Mouse (Mus musculus) forebrain, embryonic 15.5 days (tissue): ENCODE results near the gene Adcy10. TPM values are rescaled to one million over a fixed set of nuclear protein-coding genes. Genes with fewer than 3 reads are reported as not detected.

ENCODE experiments used
- ATAC-seq: fragments of 200-750 bp; cut with Nextera tagmentation; replicated peaks from 2 replicates; pipeline ENCODE4 v1.8.0; 2017; ENCODE audit warnings: mild to moderate bottlenecking, moderate TSS enrichment, moderate library complexity
- H3K27ac ChIP-seq: fragments of 300-500 bp; sonication (generic); replicated peaks from 2 replicates; pipeline ENCODE4 v1.5.1; 2015; ENCODE audit warnings: mild to moderate bottlenecking, inconsistent platforms
- H3K27me3 ChIP-seq: fragments of 300-500 bp; sonication (generic); 2 replicates; pipeline ENCODE4 v1.6.1; 2015; ENCODE audit warnings: inconsistent platforms
- H3K36me3 ChIP-seq: fragments of 300-500 bp; sonication (generic); 2 replicates; pipeline ENCODE4 v1.6.1; 2015; ENCODE audit warnings: mild to moderate bottlenecking, inconsistent platforms
- H3K4me1 ChIP-seq: fragments of 300-500 bp; sonication (generic); 2 replicates; pipeline ENCODE4 v1.6.1; 2015; ENCODE audit warnings: inconsistent platforms
- H3K4me2 ChIP-seq: fragments of 300-500 bp; sonication (generic); replicated peaks from 2 replicates; pipeline ENCODE4 v1.6.1; 2015; ENCODE audit warnings: mild to moderate bottlenecking, inconsistent platforms
- H3K4me3 ChIP-seq: fragments of 300-500 bp; sonication (generic); 2 replicates; pipeline ENCODE4 v1.5.1; 2015; ENCODE audit warnings: mild to moderate bottlenecking, inconsistent platforms
- H3K9ac ChIP-seq: fragments of 300-500 bp; sonication (generic); replicated peaks from 2 replicates; pipeline ENCODE4 v1.6.1; 2015; ENCODE audit warnings: mild to moderate bottlenecking, inconsistent platforms
- H3K9me3 ChIP-seq: fragments of 300-500 bp; sonication (generic); 2 replicates; pipeline ENCODE4 v1.6.1; 2016; ENCODE audit warnings: inconsistent platforms
- WGBS: fragments of 180-500 bp; shearing (Covaris S2); methylation state at CpG from one replicate; pipeline ENCODE4 v1.1.7; 2015; ENCODE audit warnings: mixed read lengths; 5-methylcytosine and 5-hydroxymethylcytosine counted together
- polyA plus RNA-seq: library from polyadenylated mRNA; unstranded; fragments of >200 nt; fragmentation: Nextera tagmentation; extraction: Ambion mirVana; gene quantifications from 2 replicates; pipeline ENCODE4 v1.2.1, GENCODE M21; 2015

Gene Adcy10
- polyA plus RNA-seq, 1 experiment from 2014 or later = 0.20 TPM

- Histone ChIP-seq H3K4me3 (no peak overlapping the region), H3K27ac (no peak overlapping the region), H3K4me2 (no peak overlapping the region), H3K4me1 (no peaks in the 10 kb centered on the region), H3K9me3 (no peaks in the 10 kb centered on the region), H3K36me3 (no peaks in the 10 kb centered on the region), H3K27me3 (no peaks in the 10 kb centered on the region), H3K9ac (no peak overlapping the region)
- ATAC-seq = no peak
These were observed 16.0 kb upstream of the Adcy10 start for GRCm38 (mm10) chr1:165468971-165469370.

GRCm38 (mm10) chr1:165469717-165470116, 15.3 kb upstream of the Adcy10 start:
- no peak overlapping the region for H3K4me2 ChIP-seq
- no peaks in the 10 kb centered on the region for H3K9me3 ChIP-seq
- no peak for ATAC-seq
- no peaks in the 10 kb centered on the region for H3K27me3 ChIP-seq
- H3K4me1 ChIP-seq = no peaks in the 10 kb centered on the region
- no peak overlapping the region for H3K4me3 ChIP-seq
- no peak overlapping the region for H3K9ac ChIP-seq
- no peaks in the 10 kb centered on the region for H3K36me3 ChIP-seq
- H3K27ac ChIP-seq = no peak overlapping the region

GRCm38 (mm10) chr1:165471490-165471889, 13.5 kb upstream of the Adcy10 start:
- Histone ChIP-seq H3K27me3 (no peaks in the 10 kb centered on the region), H3K4me1 (no peaks in the 10 kb centered on the region), H3K27ac (no peak overlapping the region), H3K9ac (no peak overlapping the region), H3K36me3 (no peaks in the 10 kb centered on the region), H3K9me3 (no peaks in the 10 kb centered on the region), H3K4me2 (no peak overlapping the region), H3K4me3 (no peak overlapping the region)
- no peak for ATAC-seq
- 79% methylated on average over 1 of the region's 1 CpGs for whole genome bisulfite sequencing

DNA sequence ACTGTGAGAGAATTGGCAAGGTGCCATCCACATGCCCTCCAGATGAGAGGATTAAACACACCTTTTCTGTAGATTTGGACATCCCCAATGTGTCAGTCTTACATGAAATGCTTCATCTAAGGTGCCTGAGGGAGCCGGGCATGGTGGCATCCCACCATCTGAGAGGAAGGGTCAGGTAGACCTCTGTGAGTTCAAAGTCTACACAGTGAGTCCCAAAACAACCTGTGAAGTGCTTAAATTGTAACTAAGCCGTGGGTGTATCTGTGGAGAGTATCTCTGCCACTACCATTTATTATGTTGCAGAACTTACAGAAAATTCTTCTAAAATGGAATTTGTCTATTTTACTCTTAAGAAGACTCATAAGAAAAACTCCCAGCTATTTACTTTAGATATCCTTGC, 1.1 kb downstream of the Adcy10 start:
- peaks cover 10% of the 10 kb centered on the region; the same call in 1 of the 2 replicates for H3K36me3 ChIP-seq
- H3K27me3 ChIP-seq = no peaks in the 10 kb centered on the region
- no peak overlapping the region for H3K4me2 ChIP-seq
- H3K4me1 ChIP-seq = no peaks in the 10 kb centered on the region
- H3K4me3 ChIP-seq = no peak overlapping the region
- ATAC-seq = no peak
- H3K9ac ChIP-seq = no peak overlapping the region
- no peaks in the 10 kb centered on the region for H3K9me3 ChIP-seq
- H3K27ac ChIP-seq = no peak overlapping the region
- 84% methylated on average over 2 of the region's 2 CpGs for WGBS

GRCm38 (mm10) chr1:165489197-165489596, 4.2 kb downstream of the Adcy10 start:
- Histone ChIP-seq H3K4me1 (no peaks in the 10 kb centered on the region), H3K9me3 (no peaks in the 10 kb centered on the region), H3K9ac (no peak overlapping the region), H3K4me3 (no peak overlapping the region), H3K27ac (no peak overlapping the region), H3K27me3 (no peaks in the 10 kb centered on the region), H3K4me2 (no peak overlapping the region), H3K36me3 (0 out of 2 replicates have a peak, but pooled peaks cover 5% of the 10 kb centered on the region)
- 85% methylated on average over 4 of the region's 4 CpGs for WGBS
- ATAC-seq = no peak

DNA sequence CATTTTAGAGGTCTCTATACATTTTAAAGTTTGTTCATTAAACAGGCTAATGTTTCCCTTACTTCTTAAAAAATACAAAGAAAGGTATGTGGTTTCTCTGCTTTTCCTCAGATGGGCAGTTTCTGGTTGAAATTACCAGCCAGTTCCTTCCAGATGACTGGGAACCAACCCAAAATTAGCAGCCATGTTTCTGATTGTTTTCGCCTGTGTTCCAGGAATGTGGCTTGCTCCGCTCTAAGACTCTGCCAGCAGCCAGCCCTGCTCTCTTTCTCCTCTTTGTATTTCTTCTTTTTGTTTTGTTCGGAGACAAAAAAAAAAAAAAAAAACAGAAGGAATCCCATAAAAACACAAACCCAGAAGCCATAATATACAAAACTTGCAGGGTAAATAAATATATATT, 13.9 kb downstream of the Adcy10 start:
- no peak overlapping the region for H3K9ac ChIP-seq
- H3K4me1 ChIP-seq = no peaks in the 10 kb centered on the region
- H3K4me2 ChIP-seq = no peak overlapping the region
- 16% methylated on average over 3 of the region's 3 CpGs for WGBS
- no peaks in the 10 kb centered on the region for H3K27me3 ChIP-seq
- no peak for ATAC-seq
- H3K36me3 ChIP-seq = no peaks in the 10 kb centered on the region
- H3K4me3 ChIP-seq = no peak overlapping the region
- no peak overlapping the region for H3K27ac ChIP-seq
- H3K9me3 ChIP-seq = no peaks in the 10 kb centered on the region

DNA sequence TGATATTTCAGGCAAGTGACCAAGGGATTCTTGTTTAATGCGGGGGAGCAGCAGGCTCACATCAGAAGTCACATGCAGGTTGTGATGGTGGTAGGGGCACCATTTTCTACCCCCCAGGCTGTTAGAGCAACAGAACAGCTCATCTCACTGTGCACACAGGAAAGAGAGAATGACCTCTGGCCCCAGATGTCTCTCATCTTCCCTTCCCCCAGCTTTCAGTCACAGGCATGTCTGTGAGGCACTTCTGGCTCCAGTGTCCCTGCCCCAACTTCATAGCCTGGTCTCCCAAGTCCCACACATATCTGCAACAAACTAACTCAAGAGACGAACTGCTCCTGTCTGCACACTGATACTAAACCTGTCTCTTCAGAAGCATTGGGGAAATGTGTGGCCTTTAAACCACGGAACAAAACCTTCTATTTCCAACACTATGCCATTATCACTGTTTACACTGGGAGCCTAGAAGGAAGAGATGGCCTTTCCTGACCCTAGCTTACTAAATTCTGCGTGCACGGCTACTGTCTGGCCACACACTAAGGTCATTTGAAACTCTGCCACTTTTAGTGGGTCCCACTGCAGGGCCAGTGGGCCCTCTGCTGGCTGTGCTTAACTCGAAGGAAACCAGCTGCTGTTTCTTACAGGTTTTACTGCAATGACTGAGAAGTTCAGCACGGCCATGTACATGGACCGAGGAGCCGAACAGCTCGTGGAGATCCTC, 18.5 kb downstream of the Adcy10 start:
- Histone ChIP-seq H3K4me1 (no peaks in the 10 kb centered on the region), H3K4me3 (no peak overlapping the region), H3K9me3 (no peaks in the 10 kb centered on the region), H3K27ac (no peak overlapping the region), H3K4me2 (no peak overlapping the region), H3K9ac (no peak overlapping the region), H3K36me3 (no peaks in the 10 kb centered on the region), H3K27me3 (no peaks in the 10 kb centered on the region)
- ATAC-seq = no peak
- 73% methylated on average over 10 of the region's 10 CpGs for WGBS

DNA sequence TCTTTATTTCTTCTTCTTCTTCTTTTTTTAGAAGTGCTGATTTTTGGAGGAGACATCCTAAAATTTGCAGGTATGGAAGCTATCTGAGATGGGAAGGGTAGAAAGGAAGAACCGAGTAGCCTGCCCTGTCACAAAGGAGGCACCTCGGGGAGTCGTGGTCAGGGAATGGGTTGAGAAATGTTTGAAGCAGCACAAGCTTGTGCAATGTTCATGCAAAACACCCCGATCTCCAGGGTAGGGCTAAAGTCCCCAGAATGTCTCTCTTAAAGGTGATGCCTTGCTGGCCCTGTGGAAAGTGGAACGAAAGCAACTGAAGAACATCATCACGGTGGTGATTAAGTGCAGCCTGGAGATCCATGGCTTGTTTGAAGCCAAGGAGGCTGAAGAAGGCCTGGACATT, 21.3 kb downstream of the Adcy10 start:
- WGBS = 91% methylated on average over 6 of the region's 6 CpGs

DNA sequence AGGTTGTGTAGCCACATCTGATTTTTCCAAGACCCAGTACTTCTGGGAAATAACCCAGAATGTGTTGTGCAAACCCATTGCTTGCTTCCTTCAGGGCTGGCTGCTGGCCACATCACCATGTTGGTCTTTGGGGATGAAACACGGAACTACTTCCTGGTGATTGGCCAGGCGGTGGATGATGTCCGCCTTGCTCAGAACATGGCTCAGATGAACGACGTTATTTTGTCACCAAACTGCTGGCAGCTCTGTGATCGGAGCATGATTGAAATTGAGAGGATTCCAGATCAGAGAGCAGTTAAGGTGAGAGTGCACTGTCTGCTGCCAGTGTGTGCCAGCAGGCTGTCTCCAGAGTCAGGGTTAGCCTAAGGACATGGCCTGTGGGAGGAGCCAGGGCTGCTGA, 25.2 kb downstream of the Adcy10 start:
- H3K27me3 ChIP-seq = no peaks in the 10 kb centered on the region
- ATAC-seq = no peak
- no peaks in the 10 kb centered on the region for H3K36me3 ChIP-seq
- H3K9ac ChIP-seq = no peak overlapping the region
- no peak overlapping the region for H3K4me2 ChIP-seq
- H3K27ac ChIP-seq = no peak overlapping the region
- no peaks in the 10 kb centered on the region for H3K4me1 ChIP-seq
- WGBS = 83% methylated on average over 6 of the region's 6 CpGs
- H3K9me3 ChIP-seq = no peaks in the 10 kb centered on the region
- no peak overlapping the region for H3K4me3 ChIP-seq

More for the DNA sequence above, 21.3 kb downstream of the Adcy10 start:
- Histone ChIP-seq H3K4me1 (no peaks in the 10 kb centered on the region), H3K9ac (no peak overlapping the region), H3K9me3 (no peaks in the 10 kb centered on the region), H3K4me3 (no peak overlapping the region), H3K27ac (no peak overlapping the region), H3K27me3 (no peaks in the 10 kb centered on the region), H3K36me3 (no peaks in the 10 kb centered on the region), H3K4me2 (no peak overlapping the region)
- no peak for ATAC-seq

DNA sequence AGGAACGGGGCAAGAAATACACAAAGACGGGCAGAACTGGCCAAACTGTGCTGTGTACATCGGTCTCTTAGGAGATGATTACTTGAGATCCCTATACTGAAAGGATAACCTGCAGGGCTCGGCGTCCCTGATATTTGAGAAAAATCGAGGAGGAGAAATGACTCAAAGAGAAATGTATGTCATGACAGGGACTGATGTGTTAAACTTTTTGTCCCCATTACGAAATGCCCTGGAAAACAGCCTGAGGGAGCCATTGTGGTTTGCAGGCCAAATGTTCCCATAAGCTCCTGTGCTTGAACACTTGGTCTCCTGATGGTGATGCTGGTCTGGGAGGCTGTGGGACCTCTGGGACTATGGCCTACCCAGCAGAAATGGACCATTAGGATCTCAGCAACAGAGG, 35.7 kb downstream of the Adcy10 start:
- Histone ChIP-seq H3K4me2 (no peak overlapping the region), H3K4me1 (no peaks in the 10 kb centered on the region), H3K9me3 (no peaks in the 10 kb centered on the region), H3K36me3 (no peaks in the 10 kb centered on the region), H3K4me3 (no peak overlapping the region), H3K9ac (no peak overlapping the region), H3K27me3 (no peaks in the 10 kb centered on the region), H3K27ac (no peak overlapping the region)
- no peak for ATAC-seq
- WGBS = 89% methylated on average over 7 of the region's 7 CpGs

GRCm38 (mm10) chr1:165536079-165536675, 51.2 kb downstream of the Adcy10 start:
- H3K4me1 ChIP-seq = no peaks in the 10 kb centered on the region
- H3K9ac ChIP-seq = no peak overlapping the region
- no peaks in the 10 kb centered on the region for H3K27me3 ChIP-seq
- ATAC-seq = no peak
- WGBS = 68% methylated on average over 12 of the region's 12 CpGs
- H3K4me3 ChIP-seq = no peak overlapping the region
- H3K9me3 ChIP-seq = no peaks in the 10 kb centered on the region
- H3K4me2 ChIP-seq = no peak overlapping the region
- no peak overlapping the region for H3K27ac ChIP-seq
- no peaks in the 10 kb centered on the region for H3K36me3 ChIP-seq

DNA sequence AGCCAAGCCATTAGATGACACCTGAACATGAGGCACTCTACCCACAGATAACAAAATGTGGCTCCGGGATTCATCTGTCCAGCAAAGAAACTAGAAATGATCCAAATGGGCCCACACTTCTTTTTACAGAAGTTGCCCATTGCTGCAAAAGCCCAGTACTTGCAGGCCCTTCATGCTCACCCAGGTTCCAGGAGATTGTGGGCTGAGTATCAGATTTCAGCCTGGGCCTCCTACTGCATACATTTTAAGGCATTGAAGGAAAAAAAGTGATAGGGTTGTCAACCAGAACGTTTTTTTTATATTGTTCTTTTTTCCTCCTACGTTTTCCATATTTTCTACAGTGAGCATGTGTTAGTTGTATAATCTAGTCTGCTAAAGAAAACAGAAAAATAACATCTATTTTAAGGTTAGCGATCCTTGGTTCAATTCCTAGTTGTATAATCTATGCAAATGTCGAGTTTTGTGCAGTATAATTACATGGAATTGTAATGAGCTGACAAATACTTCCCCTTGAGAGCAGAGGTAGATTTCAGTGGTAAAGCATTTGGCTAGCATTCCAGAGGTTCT, 52.3 kb downstream of the Adcy10 start:
- 62% methylated on average over 5 of the region's 5 CpGs for WGBS
- Histone ChIP-seq H3K4me1 (no peaks in the 10 kb centered on the region), H3K36me3 (no peaks in the 10 kb centered on the region), H3K4me2 (no peak overlapping the region), H3K4me3 (no peak overlapping the region), H3K9ac (no peak overlapping the region), H3K9me3 (no peaks in the 10 kb centered on the region), H3K27ac (no peak overlapping the region), H3K27me3 (no peaks in the 10 kb centered on the region)
- ATAC-seq = no peak

- no peak overlapping the region for H3K27ac ChIP-seq
- H3K4me3 ChIP-seq = no peak overlapping the region
- no peaks in the 10 kb centered on the region for H3K36me3 ChIP-seq
- 42% methylated on average over 2 of the region's 2 CpGs for WGBS
- H3K4me1 ChIP-seq = no peaks in the 10 kb centered on the region
- ATAC-seq = no peak
- H3K4me2 ChIP-seq = no peak overlapping the region
- no peaks in the 10 kb centered on the region for H3K27me3 ChIP-seq
- H3K9ac ChIP-seq = no peak overlapping the region
- H3K9me3 ChIP-seq = no peaks in the 10 kb centered on the region
These were observed 71.7 kb downstream of the Adcy10 start for GRCm38 (mm10) chr1:165556711-165557110.
